Mouse (Mus musculus) hematopoietic stem cell, adult 5-6 weeks (primary cell): ENCODE measurements around the gene Il22. TPM values are rescaled to one million over a fixed set of nuclear protein-coding genes. Genes with fewer than 3 reads are reported as not detected.

ENCODE experiments used
- total RNA-seq: library from RNA; stranded (forward); fragments of 172-1452, 232-1000 nt; gene quantifications from 2 replicates; pipeline ENCODE4 v1.2.3, GENCODE M21; 2017

Gene Il22
- total RNA-seq, 1 experiment from 2014 or later: not detected

Other genes with a start within 250 kb of the Il22 start
- 26.6 and 58.0 TPM in 2 replicates for gene Mdm1, start 63.1 kb upstream of the Il22 start, total RNA-seq
- 0.05 and 0.13 TPM in 2 replicates for gene Gm32717, start 35.8 kb downstream of the Il22 start, total RNA-seq
- gene Gm32802, start 53.7 kb downstream of the Il22 start, total RNA-seq: 0.05 and 0.13 TPM in 2 replicates
- not detected in 2 replicates for gene Iltifb, start 90.1 kb downstream of the Il22 start, total RNA-seq
- not detected in 2 replicates for gene Gm9040, start 122.0 kb downstream of the Il22 start, total RNA-seq
- not detected in 2 replicates for gene Gm9044, start 127.5 kb downstream of the Il22 start, total RNA-seq
- not detected in 2 replicates for gene Gm9045, start 132.9 kb downstream of the Il22 start, total RNA-seq
- gene Gm9046, start 138.3 kb downstream of the Il22 start, total RNA-seq: not detected in 2 replicates
- gene Gm9048, start 143.7 kb downstream of the Il22 start, total RNA-seq: 0.10 TPM in 1 of 2 replicates, not detected in the other
- gene Gm9049, start 149.2 kb downstream of the Il22 start, total RNA-seq: not detected in 2 replicates
- gene Ifng, start 236.1 kb downstream of the Il22 start, total RNA-seq: 1.4 and 1.6 TPM in 2 replicates